Mouse (Mus musculus): ENCODE data around the gene Fzd4. TPM values are rescaled to one million over a fixed set of nuclear protein-coding genes. Genes with fewer than 3 reads are reported as not detected.

Gene Fzd4
- total RNA-seq, 2 experiments from 2014 or later = 73.5 to 79.2 TPM

- no peak for DNase-seq
Observed at GRCm38 (mm10) chr7:89401136-89401858, 2.9 kb upstream of the Fzd4 start.

- DNase-seq = no peak
Observed at GRCm38 (mm10) chr7:89401936-89402335, 2.2 kb upstream of the Fzd4 start.

GRCm38 (mm10) chr7:89403053-89403972, 842 bp upstream of the Fzd4 start:
- peak; percentile 88 for DNase-seq

GRCm38 (mm10) chr7:89404734-89405440, 732 bp downstream of the Fzd4 start:
- peak; percentile 80 for DNase-seq

GRCm38 (mm10) chr7:89406011-89406410, 1.9 kb downstream of the Fzd4 start:
- DNase-seq = no peak

GRCm38 (mm10) chr7:89407006-89407940, 3.1 kb downstream of the Fzd4 start:
- no peak for DNase-seq

GRCm38 (mm10) chr7:89410294-89410693, 6.1 kb downstream of the Fzd4 start:
- DNase-seq = no peak

- DNase-seq = peak; percentile 36
Observed at GRCm38 (mm10) chr7:89411346-89411745, 7.2 kb downstream of the Fzd4 start.

GRCm38 (mm10) chr7:89412094-89412493, 7.9 kb downstream of the Fzd4 start:
- no peak for DNase-seq

GRCm38 (mm10) chr7:89416027-89416426, 11.9 kb downstream of the Fzd4 start:
- DNase-seq = no peak

GRCm38 (mm10) chr7:89417707-89418106, 13.6 kb downstream of the Fzd4 start:
- peak; percentile 59 for DNase-seq

- no peak for DNase-seq
Observed at GRCm38 (mm10) chr7:89418127-89418653, 14.0 kb downstream of the Fzd4 start.

GRCm38 (mm10) chr7:89418917-89419679, 14.9 kb downstream of the Fzd4 start:
- DNase-seq = no peak

GRCm38 (mm10) chr7:89421294-89421693, 17.1 kb downstream of the Fzd4 start:
- no peak for DNase-seq

- no peak for DNase-seq
Observed at GRCm38 (mm10) chr7:89422650-89423049, 18.5 kb downstream of the Fzd4 start.

- DNase-seq = peak; percentile 41
Observed at GRCm38 (mm10) chr7:89423194-89423593, 19.0 kb downstream of the Fzd4 start.

- DNase-seq = no peak
Observed at GRCm38 (mm10) chr7:89423688-89424255, 19.6 kb downstream of the Fzd4 start.

- DNase-seq = no peak
Observed at GRCm38 (mm10) chr7:89424659-89425058, 20.5 kb downstream of the Fzd4 start.

GRCm38 (mm10) chr7:89425803-89426725, 21.9 kb downstream of the Fzd4 start:
- DNase-seq = no peak

Data from adrenal gland, postnatal 10 days (tissue).